Mouse (Mus musculus): ENCODE data around the gene Rplp2.
"Not testable (repeated sequence)": the region's sequence is repeated elsewhere in the genome, so short reads cannot be mapped to it uniquely, and the experiment has no call there.

Rplp2 gene

GRCm38 (mm10) chr7:141447110-141447991, at the start of gene Rplp2:
Gene Rplp2 (plus strand): TSS chr7:141447370.
- peak; percentile 85 to 90 for DNase-seq (ENCODE audit: low spot score in 2 of 2)

- peak; percentile 39 to 56 for DNase-seq (ENCODE audit: low spot score in 2 of 2)
Observed at GRCm38 (mm10) chr7:141403305-141403704, 43.9 kb upstream of the Rplp2 start.

DNA sequence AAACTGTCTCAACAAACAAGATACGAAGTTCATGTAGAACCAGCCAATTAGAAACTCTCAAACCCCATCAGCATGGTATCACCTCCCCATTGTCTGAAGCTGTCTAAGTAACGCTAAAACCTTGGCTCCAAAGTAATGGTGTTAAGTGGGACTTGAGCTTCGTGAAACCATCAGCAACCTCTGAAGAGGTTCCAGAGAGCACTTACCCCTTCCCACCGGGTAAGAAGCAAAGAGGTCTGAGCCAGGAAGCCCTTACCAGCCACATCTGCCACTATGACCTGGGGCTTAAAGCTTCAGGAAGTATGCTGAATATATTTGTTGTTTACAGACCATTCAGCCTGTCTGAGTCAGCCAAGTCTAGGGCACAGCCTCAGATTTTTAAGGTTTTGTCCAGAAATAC, 41.7 kb upstream of the Rplp2 start:
- DNase-seq (ENCODE audit: low spot score in 2 of 2) = no peak

DNA sequence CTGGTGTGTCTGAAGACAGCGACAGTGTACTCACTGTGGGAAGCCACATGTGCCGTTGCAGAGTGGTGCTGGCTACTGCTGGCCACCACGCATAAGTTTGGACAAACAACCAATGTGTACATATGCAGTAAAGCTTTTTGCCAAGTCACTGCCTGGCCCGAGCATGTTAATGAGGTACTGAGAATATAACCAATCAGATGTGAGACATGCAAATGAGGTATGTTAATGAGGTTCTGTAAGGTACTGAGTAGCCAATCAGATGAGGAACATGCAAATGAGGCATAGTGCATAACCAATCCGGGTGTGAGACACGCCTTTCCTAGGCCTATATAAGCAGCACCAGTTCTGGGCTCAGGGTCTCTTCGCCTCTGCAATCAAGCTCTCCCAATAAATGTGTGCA, 39.5 kb upstream of the Rplp2 start:
- not testable (repeated sequence) for DNase-seq (ENCODE audit: low spot score in 2 of 2)

- DNase-seq (ENCODE audit: low spot score in 2 of 2) = peak; percentile 74 to 84
Observed at GRCm38 (mm10) chr7:141408833-141409232, 38.3 kb upstream of the Rplp2 start.

DNA sequence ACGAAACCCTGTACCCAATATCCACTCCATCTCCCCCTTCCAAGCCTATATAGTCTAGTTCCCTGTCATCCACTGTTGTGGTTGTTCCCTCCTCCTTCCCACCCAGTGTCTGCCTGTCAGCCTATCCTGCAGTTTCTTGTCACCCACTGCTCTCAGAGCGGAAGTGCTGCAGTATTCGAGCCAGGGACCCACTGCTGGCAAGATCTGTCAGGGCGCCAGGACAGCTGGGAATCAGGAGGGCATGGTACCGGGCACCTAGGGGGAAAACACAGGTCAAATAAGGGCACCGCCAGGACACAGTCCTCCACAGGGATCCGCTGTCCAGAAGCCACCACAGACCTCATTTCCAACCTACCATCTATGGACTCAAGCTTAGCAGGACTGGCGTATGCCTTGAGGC, 36.5 kb upstream of the Rplp2 start:
- no peak for DNase-seq (ENCODE audit: low spot score in 2 of 2)

DNA sequence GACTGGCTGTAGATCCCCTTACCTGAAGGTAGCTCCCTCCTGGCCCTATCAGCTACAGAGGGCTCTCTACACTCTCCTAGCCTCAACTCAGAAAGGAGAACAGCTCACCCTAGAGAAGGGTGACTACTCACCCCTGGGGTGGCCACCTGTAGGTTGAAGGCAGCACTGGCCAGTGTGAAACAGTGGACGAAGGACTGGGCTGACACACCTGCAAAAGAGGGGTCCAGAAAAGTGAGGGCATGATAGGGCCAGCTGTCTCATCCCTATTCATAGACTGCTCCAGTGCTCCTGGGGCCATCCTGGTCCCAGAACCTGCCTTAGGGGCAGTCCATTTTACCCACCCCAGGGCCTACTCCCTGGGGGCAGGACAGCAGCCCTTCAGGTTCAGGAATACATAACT, 35.5 kb upstream of the Rplp2 start:
- no peak for DNase-seq (ENCODE audit: low spot score in 2 of 2)

GRCm38 (mm10) chr7:141413331-141413730, 33.8 kb upstream of the Rplp2 start:
- DNase-seq (ENCODE audit: low spot score in 2 of 2) = no peak

DNA sequence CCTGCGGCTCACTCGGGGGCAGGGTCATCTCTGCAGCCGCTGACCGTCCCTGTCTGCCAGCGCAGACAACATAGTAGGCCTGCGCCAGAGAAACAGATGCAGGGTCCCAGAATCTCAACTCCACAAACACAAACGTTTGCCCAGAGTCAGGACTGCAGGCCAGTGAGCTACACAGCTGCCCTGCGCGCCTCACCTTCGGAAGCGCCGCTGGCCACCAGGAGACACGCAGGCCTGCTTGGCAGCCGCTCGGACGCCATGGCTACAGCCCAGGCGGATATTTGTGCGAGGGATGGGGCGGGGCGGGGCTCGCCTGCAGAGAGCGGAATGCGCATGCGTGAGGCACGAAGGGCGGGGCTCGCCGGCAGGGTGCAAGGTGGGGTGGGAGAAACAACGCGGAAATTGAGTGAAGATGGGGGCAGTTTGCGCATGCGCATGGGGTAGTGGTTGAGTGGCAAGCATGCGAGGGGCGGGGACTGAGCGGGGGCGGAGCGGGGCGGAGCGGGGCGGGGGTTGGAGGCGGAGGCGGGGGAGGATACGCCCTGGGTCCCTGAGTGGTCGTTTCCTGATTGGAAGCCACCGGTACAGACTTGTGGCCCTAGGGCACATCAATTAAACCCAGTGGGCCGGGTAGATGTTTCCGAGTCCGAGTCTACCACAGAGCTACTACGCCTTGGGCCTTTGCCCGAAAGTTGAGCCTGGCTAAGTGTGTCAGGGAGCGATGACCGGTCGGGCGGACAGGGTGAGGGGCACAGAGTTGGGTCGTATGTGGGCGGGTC, 33.2 kb upstream of the Rplp2 start, which contains the start of gene Gatd1:
Gene Gatd1, minus strand, starts transcription at position 328 of the 776 bp plus-strand sequence.
- peak; percentile 99 to 100 for DNase-seq (ENCODE audit: low spot score in 2 of 2)

GRCm38 (mm10) chr7:141416144-141416841, 30.9 kb upstream of the Rplp2 start:
- no peak for DNase-seq (ENCODE audit: low spot score in 2 of 2)

DNA sequence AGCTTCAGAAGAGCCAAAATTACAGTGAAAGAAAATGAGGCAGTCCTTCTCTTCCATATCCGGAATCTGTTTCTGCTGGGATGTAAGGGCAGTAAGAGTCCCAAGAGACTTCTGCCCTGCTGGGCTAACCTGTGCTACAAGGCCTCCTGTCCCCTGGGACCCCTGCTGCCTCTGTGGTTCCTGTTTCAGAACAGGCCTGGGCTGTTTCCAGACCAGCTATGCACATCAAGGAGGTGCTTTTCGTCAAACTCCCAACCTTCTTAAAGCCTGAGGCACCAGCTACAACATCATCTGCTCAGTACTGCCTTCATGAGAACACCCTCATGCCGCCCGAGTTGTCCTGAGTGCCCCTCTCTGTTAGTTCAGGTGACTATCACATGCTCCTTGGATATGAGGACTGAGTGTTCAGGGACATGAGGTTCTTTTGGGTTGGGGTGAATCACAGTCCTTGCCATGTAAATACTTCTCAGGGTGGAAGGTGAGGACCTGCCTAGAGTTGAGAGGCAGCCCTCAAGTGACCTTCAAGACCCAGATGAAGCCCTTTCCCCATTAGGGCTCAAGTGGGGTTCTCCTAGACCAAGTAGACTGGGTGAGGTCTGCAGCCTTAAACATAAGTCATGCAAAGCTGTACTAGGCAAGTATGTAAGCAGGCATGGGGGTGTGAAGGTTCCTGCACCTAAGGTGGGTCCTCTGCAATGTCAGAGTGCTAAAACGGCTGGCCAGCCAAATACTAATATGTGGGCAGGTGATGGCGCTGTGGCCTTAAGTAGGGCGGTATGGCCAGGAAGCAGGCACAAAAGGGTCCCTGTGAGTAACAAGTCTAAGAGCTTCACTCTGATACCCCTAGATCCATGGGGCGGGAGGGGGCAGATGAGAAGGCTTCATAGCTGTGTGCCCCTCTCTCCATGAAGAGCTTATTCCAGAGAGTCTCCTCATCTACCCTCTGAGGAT, 29.2 kb upstream of the Rplp2 start:
- no peak for DNase-seq (ENCODE audit: low spot score in 2 of 2)

DNA sequence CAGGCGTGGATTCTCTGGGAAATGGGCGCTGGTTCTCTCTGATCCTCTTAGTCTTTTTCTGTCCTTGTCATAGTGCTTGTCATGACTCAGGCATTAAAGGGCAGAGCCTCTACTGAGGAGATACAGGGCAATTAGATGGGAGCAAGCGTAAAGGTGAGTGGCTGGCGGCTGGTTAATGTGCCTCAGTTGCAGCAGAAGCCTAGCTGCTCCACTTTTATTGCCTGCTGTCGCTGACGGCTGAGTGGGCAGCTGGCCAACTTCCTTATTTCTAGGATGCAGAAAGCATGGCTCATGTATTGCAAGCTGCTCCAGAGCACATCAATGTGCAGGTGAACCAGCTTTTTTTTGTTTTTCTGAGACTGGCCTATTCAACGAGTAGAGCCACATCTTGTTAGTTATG, 28.2 kb upstream of the Rplp2 start:
- no peak for DNase-seq (ENCODE audit: low spot score in 2 of 2)

DNA sequence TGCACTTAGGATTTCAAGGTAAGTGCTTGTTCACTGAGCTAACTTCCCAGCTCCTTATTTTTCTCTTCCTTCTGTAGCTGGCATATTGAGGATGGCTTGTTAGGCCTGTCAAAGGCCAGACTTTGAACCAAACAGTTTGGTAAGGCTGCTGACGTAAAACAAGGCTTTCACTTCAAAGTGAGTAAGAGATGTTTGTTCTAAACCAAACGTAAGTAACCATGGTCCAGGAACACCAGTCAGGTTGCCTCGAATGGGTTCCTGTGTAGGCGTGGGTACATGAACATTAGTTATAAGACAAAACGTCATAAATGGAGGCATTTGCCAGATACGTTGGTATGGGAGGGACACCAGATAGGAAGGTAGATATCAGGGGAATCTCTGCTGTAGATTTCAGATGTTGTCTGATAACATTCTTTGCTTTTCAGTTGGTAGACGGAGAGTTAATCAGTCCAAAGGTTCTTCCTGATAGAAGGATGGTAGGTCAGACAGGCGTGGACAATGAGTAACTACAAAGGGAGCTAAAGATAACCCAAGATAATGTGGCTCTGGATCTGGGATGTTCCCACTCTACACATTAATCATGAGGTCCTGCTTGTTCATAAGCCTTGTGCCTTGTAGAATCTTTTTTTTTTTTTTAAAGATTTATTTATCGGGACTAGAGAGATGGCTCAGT, 27.0 kb upstream of the Rplp2 start:
- DNase-seq (ENCODE audit: low spot score in 2 of 2) = no peak

GRCm38 (mm10) chr7:141423811-141424210, 23.4 kb upstream of the Rplp2 start:
- no peak for DNase-seq (ENCODE audit: low spot score in 2 of 2)

DNA sequence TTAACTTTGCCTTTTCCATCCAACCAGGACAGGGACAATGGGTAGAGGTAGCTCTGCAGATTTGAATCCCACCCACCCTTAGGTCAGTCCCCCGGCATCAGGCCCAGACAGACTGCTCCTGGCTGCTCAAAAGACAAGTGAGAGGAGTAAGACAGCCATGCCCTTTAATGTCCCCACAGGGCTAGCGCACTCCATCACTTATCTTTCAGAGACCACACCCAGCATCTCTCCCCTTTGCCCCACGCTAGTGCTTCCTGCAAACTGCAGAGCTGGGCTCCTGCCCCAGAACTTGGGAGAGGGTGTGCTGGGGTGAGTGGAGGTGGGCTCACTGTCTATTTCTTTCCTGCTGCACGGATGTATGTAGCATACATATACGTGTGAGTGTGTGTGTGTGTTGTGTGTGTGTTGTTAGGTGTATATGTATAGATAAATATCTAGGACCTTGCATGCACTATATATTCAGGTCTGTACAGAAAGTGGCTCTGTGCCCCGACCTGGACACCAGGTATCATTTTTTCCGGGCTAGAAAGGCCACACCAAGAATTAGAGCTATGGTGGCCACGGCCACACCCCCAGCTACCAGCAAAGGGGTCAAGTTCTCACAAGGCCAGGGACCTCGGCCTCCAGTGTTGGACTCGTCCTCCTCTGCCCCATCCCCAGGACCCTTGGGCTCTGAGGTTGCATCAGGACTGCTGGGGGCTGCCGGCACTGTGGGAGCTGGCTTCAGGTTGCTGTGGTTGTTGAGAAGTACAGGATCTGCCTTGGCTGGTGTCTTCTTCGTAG, 20.0 kb upstream of the Rplp2 start:
- no peak for DNase-seq (ENCODE audit: low spot score in 2 of 2)

DNA sequence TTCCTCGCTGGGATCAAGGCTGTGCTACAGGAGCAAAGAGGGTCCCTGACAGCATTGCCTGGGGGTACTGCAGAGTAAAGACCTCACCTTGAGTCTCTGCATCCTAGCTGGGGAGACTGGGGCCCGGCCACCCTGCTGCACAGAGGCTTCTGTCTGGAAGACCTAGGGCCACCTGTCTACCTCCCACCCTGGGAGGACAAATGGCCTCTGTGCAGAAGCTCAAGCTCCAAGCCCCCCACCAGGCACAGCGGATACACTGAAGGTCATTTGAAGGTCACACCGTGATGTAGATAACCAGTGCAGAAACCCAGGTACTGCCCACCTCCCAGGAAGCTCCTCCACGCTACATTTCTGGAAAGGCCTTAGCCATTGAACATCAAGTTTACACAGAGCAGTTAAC, 18.5 kb upstream of the Rplp2 start:
- DNase-seq (ENCODE audit: low spot score in 2 of 2) = no peak

DNA sequence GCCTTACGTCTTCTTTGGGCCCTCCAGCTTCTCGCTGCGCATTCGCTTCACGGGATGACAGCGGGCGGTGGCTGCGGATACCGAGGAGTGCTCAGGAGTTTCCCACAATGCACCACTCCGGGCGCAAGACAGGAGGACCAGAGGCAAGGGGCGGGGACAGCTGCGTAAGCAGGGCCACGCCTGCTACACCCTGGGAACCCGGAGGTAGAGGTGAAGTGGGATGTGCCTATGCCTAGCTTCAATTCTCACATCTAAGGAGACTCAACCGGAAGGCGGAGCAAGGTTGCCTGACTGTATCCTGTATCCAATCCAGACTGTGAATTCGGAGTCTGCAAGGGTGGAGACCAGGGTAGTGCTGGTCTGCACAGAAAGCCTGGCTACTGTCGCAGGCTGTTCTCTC, 17.9 kb upstream of the Rplp2 start, which contains the start of gene Cend1:
Gene Cend1, minus strand, starts transcription at position 182 of the 400 bp plus-strand sequence.
- DNase-seq (ENCODE audit: low spot score in 2 of 2) = no peak

DNA sequence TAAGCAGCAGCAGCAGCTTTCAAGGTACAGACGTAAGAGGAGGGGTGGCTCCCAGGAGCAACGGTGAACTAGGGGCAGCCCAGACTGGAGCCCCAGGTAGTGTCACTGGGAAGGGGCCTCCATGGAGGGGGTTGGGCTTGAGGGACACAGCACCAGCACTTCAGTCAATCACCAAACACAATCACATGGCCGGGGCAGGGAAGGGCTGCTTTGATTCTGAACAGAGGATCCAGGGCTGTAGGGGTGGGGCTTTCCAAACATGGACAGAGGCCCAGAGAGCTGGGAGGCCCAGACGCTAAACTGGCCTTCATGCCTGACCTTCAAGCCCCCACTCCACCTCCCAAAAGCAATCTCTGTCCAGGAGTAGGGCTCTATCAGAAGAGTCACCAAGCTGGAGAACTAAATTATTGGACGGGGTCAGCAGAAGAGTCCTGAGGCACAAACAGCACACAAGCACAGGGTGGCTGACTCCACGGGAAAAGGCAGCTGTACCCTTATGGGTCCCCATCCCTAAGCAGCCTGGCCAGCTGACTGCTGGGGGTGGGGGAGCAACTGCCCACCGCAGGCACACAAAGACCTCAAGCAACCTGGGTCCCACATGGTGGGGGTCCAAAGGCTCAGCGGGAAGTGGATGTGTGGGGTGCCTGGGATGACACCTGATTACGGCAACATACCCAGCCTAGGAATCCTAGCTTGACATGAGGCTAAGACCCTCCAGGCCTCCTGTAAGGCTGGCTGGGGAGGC, 17.2 kb upstream of the Rplp2 start:
- no peak for DNase-seq (ENCODE audit: low spot score in 2 of 2)

Data from spleen, postnatal 14 days (tissue).